Comparison of ENCODE assay signal across 25 mouse cellular contexts in the genomic region with DNA sequence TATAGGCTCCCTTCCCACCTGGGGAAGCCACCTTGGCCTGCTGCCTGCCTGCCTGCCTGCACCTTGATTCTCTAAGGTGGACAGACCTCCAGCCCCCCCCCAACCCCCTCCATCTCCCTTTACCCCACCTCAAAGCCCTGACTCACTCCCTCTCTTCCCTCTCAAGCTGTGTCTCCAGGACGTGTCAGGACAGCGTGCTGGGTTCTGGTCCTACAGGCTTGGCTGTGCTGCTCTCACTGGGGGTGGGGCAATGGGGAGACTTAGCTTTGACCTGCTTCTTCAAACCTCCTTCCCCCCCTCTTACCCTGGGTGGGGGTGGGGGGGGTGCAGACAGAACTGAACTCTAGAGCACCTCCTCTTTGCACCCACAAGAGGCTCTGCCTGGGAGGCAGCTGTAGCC. TPM values are rescaled to one million over a fixed set of nuclear protein-coding genes. Genes with fewer than 3 reads are reported as not detected.
DNase-seq lines count a peak whose midpoint lies in the region; ATAC-seq and TF ChIP-seq lines count a peak whose summit lies in the region.
"Had no signal": no experiment of that assay in that cellular context is flagged by ENCODE, and none has a peak within 500 bp of the region (broad histone marks: within the 10 kb centered on the region; RNA-seq: fewer than 3 reads in every experiment).

No protein-coding gene starts in this region.

- H3K36me3 ChIP-seq in forebrain, embryonic 10.5 days (replicated peaks): peaks cover 5% of the 10 kb centered on the region; the same call in 1 of the 2 replicates
- H3K36me3 ChIP-seq in forebrain, embryonic 14.5 days (ENCODE audit: control insufficient read depth, insufficient read depth, low read length): no peaks in the 10 kb centered on the region
- H3K36me3 ChIP-seq in stomach, embryonic 16.5 days (ENCODE audit: control insufficient read depth, insufficient read depth, low read length): no peaks in the 10 kb centered on the region
- H3K36me3 ChIP-seq in kidney, embryonic 14.5 days (ENCODE audit: control insufficient read depth, insufficient read depth, low read length): no peaks in the 10 kb centered on the region
- H3K36me3 ChIP-seq in lung, postnatal 0 days (ENCODE audit: insufficient read depth, low read length): no peaks in the 10 kb centered on the region
- H3K36me3 ChIP-seq: embryonic facial prominence, embryonic 12.5 days; intestine, embryonic 15.5 days; limb, embryonic 12.5 days had no signal

- no peak overlapping the region for H3K4me3 ChIP-seq in forebrain, embryonic 10.5 days
- no peak overlapping the region for H3K4me3 ChIP-seq in forebrain, embryonic 14.5 days (ENCODE audit: low read depth, low read length)
- no peak overlapping the region for H3K4me3 ChIP-seq in stomach, embryonic 16.5 days (replicated peaks; ENCODE audit: low read length)
- H3K4me3 ChIP-seq in kidney, embryonic 14.5 days (ENCODE audit: low read length): no peak overlapping the region
- no peak overlapping the region for H3K4me3 ChIP-seq in lung, postnatal 0 days (ENCODE audit: low read depth, low read length)
- H3K4me3 ChIP-seq: embryonic facial prominence, embryonic 12.5 days; forebrain, embryonic 13.5 days; intestine, embryonic 15.5 days; limb, embryonic 12.5 days had no signal

- ATAC-seq in forebrain, embryonic 14.5 days: no peak
- peak; percentile 71 for ATAC-seq in stomach, embryonic 16.5 days (ENCODE audit: insufficient read depth, low FRiP score)
- ATAC-seq in kidney, embryonic 14.5 days (ENCODE audit: low FRiP score, low TSS enrichment): no peak
- no peak for ATAC-seq in lung, postnatal 0 days
- ATAC-seq: forebrain, embryonic 13.5 days; hindbrain, postnatal 0 days; intestine, embryonic 15.5 days; midbrain, embryonic 16.5 days had no signal

- no peak overlapping the region for H3K9ac ChIP-seq in forebrain, embryonic 14.5 days (ENCODE audit: low read length)
- H3K9ac ChIP-seq in stomach, embryonic 16.5 days (ENCODE audit: low read length): peak overlapping the region; percentile 38; the same call in 1 of the 2 replicates
- H3K9ac ChIP-seq in kidney, embryonic 14.5 days (ENCODE audit: low read depth, low read length): no peak overlapping the region
- no peak overlapping the region for H3K9ac ChIP-seq in lung, postnatal 0 days (replicated peaks; ENCODE audit: low read depth)
- H3K9ac ChIP-seq: embryonic facial prominence, embryonic 12.5 days; forebrain, embryonic 13.5 days; intestine, embryonic 15.5 days; limb, embryonic 12.5 days had no signal

- TF ChIP-seq EP300 in lung, postnatal 0 days (IDR thresholded peaks at IDR 0.05): no peak

- peaks cover 95% of the 10 kb centered on the region for H3K4me1 ChIP-seq in forebrain, embryonic 10.5 days
- H3K4me1 ChIP-seq in forebrain, embryonic 14.5 days (ENCODE audit: control insufficient read depth, insufficient read depth, low read length): peaks cover 21% of the 10 kb centered on the region
- H3K4me1 ChIP-seq in stomach, embryonic 16.5 days (ENCODE audit: control insufficient read depth, insufficient read depth, low read length): peaks cover 8% of the 10 kb centered on the region; the same call in 1 of the 2 replicates
- H3K4me1 ChIP-seq in kidney, embryonic 14.5 days (ENCODE audit: control insufficient read depth, insufficient read depth, low read length): peaks cover 8% of the 10 kb centered on the region; the same call in 1 of the 2 replicates
- no peaks in the 10 kb centered on the region for H3K4me1 ChIP-seq in lung, postnatal 0 days (ENCODE audit: insufficient read depth, low read depth, low read length)

- WGBS in forebrain, embryonic 10.5 days: 82% methylated on average over 2 of the region's 2 CpGs
- WGBS in forebrain, embryonic 14.5 days: 87% methylated on average over 2 of the region's 2 CpGs
- 69% methylated on average over 2 of the region's 2 CpGs for WGBS in stomach, embryonic 16.5 days
- 81% methylated on average over 2 of the region's 2 CpGs for WGBS in kidney, embryonic 14.5 days
- 59% methylated on average over 2 of the region's 2 CpGs for WGBS in lung, postnatal 0 days

- no peak for TF ChIP-seq CTCF in lung, postnatal 0 days (IDR thresholded peaks at IDR 0.05)

- H3K27ac ChIP-seq in forebrain, embryonic 10.5 days: peak overlapping the region; percentile 48
- no peak overlapping the region for H3K27ac ChIP-seq in forebrain, embryonic 14.5 days (ENCODE audit: low read depth, low read length)
- H3K27ac ChIP-seq in stomach, embryonic 16.5 days (ENCODE audit: low read length): peak overlapping the region; percentile 81
- H3K27ac ChIP-seq in kidney, embryonic 14.5 days (ENCODE audit: low read depth, low read length): no peak overlapping the region
- no peak overlapping the region for H3K27ac ChIP-seq in lung, postnatal 0 days (ENCODE audit: low read length)
- H3K27ac ChIP-seq: embryonic facial prominence, embryonic 12.5 days; forebrain, embryonic 13.5 days; hindbrain, postnatal 0 days; intestine, embryonic 15.5 days; limb, embryonic 12.5 days had no signal

- no peaks in the 10 kb centered on the region for H3K27me3 ChIP-seq in forebrain, embryonic 10.5 days (ENCODE audit: poor library complexity, severe bottlenecking)
- H3K27me3 ChIP-seq in forebrain, embryonic 14.5 days (replicated peaks; ENCODE audit: control insufficient read depth, insufficient read depth, low read length): no peaks in the 10 kb centered on the region
- no peaks in the 10 kb centered on the region for H3K27me3 ChIP-seq in stomach, embryonic 16.5 days (ENCODE audit: control insufficient read depth, insufficient read depth, low read length)
- H3K27me3 ChIP-seq in kidney, embryonic 14.5 days (ENCODE audit: control insufficient read depth, insufficient read depth, low read length): no peaks in the 10 kb centered on the region
- no peaks in the 10 kb centered on the region for H3K27me3 ChIP-seq in lung, postnatal 0 days (replicated peaks; ENCODE audit: insufficient read depth, low read length)
- H3K27me3 ChIP-seq: CH12.LX; embryonic facial prominence, embryonic 12.5 days; forebrain, embryonic 13.5 days; intestine, embryonic 15.5 days; limb, embryonic 12.5 days had no signal

- H3K4me2 ChIP-seq in forebrain, embryonic 14.5 days (ENCODE audit: low read length): no peak overlapping the region
- H3K4me2 ChIP-seq in stomach, embryonic 16.5 days (ENCODE audit: low read depth, low read length): no peak overlapping the region
- no peak overlapping the region for H3K4me2 ChIP-seq in kidney, embryonic 14.5 days (replicated peaks; ENCODE audit: low read depth, low read length)
- no peak overlapping the region for H3K4me2 ChIP-seq in lung, postnatal 0 days (replicated peaks; ENCODE audit: low read depth, low read length)
- H3K4me2 ChIP-seq: embryonic facial prominence, embryonic 12.5 days; forebrain, embryonic 13.5 days; intestine, embryonic 15.5 days; limb, embryonic 12.5 days; liver, embryonic 11.5 days had no signal

- H3K9me3 ChIP-seq in forebrain, embryonic 10.5 days: no peaks in the 10 kb centered on the region
- H3K9me3 ChIP-seq in forebrain, embryonic 14.5 days (replicated peaks; ENCODE audit: control insufficient read depth, low read length): no peaks in the 10 kb centered on the region
- H3K9me3 ChIP-seq in stomach, embryonic 16.5 days (replicated peaks; ENCODE audit: control insufficient read depth, low read length): no peaks in the 10 kb centered on the region
- no peaks in the 10 kb centered on the region for H3K9me3 ChIP-seq in kidney, embryonic 14.5 days (ENCODE audit: control insufficient read depth, low read length)
- no peaks in the 10 kb centered on the region for H3K9me3 ChIP-seq in lung, postnatal 0 days (ENCODE audit: low read length)
- H3K9me3 ChIP-seq: embryonic facial prominence, embryonic 12.5 days; forebrain, embryonic 13.5 days; intestine, embryonic 15.5 days; limb, embryonic 12.5 days had no signal

- DNase-seq in forebrain, embryonic 10.5 days (ENCODE audit: extremely low spot score, low spot score): no peak
- no peak for DNase-seq in forebrain, embryonic 14.5 days (ENCODE audit: low spot score)
- DNase-seq in urinary bladder, postnatal 25 days (ENCODE audit: low spot score): peak; percentile 55
- DNase-seq in urinary bladder, adult 2 months (ENCODE audit: low spot score): no peak
- DNase-seq in lung, postnatal 0 days (ENCODE audit: low spot score): no peak
- DNase-seq: adrenal gland, adult 8-10 months; cerebellum, adult 8-10 months; cerebellum, postnatal 25 days; gastrocnemius, postnatal 14 days; heart, postnatal 14 days; kidney, adult 2 months; kidney, postnatal 10 days; lung, adult 18-20 months; lung, postnatal 10 days; right cerebral cortex, postnatal 25 days had no signal

RNA-seq across cellular contexts. Expression of gene Nectin1, which starts 29.7 kb away (rescaled TPM):
- 7.4 and 7.6 TPM in 2 replicates for polyA plus RNA-seq in forebrain, embryonic 10.5 days (2016; fragmentation: Nextera tagmentation; extraction: Ambion mirVana)
- 8.5 and 10.8 TPM in 2 replicates for polyA plus RNA-seq in forebrain, embryonic 14.5 days (2014; fragmentation: Nextera tagmentation; extraction: Ambion mirVana)
- polyA plus RNA-seq in urinary bladder, adult 2 months (2012; rRNA removed): 13.8 and 28.1 TPM in 2 replicates
- 8.9 and 9.5 TPM in 2 replicates for polyA plus RNA-seq in stomach, embryonic 16.5 days (2015; fragmentation: Nextera tagmentation; extraction: Ambion mirVana)
- polyA plus RNA-seq in kidney, embryonic 14.5 days (2014; fragmentation: Nextera tagmentation; extraction: Ambion mirVana): 6.5 and 6.8 TPM in 2 replicates
- 8.2 and 10.2 TPM in 2 replicates for polyA plus RNA-seq in lung, postnatal 0 days (2015; fragmentation: Nextera tagmentation; extraction: Ambion mirVana)

Comparison
In these comparisons a context has a peak if more than half of its experiments do, and no peak if none do; other contexts are left out.
1. H3K27ac ChIP-seq: peak in forebrain, embryonic 10.5 days (single experiment) and stomach, embryonic 16.5 days (single experiment); none in forebrain, embryonic 14.5 days (single experiment), kidney, embryonic 14.5 days (single experiment) and lung, postnatal 0 days (single experiment).